Mouse (Mus musculus) heart, embryonic 14.5 days (tissue): ENCODE data around the gene Ncf2. TPM values are rescaled to one million over a fixed set of nuclear protein-coding genes. Genes with fewer than 3 reads are reported as not detected.

Source experiments
- ATAC-seq: fragments of 200-750 bp; cut with Nextera tagmentation; 2 replicates; pipeline ENCODE4 v1.8.0; 2017; ENCODE audit warnings: low read depth, moderate TSS enrichment; ENCODE audit not compliant: insufficient number of reproducible peaks, insufficient read depth, low FRiP score
- H3K27ac ChIP-seq, 2 experiments: fragments of 200-500 bp in 1 of 2; fragments of 300-500 bp in 1 of 2; sonication (generic) in 1 of 2; replicated peaks in 1 of 2; 2 replicates each; pipeline ENCODE4 v1.5.1; 2012 to 2014; ENCODE audit warnings: low read depth in 2 of 2, low read length in 2 of 2, control low read depth in 1 of 2, mild to moderate bottlenecking in 1 of 2, mixed read lengths in 1 of 2; ENCODE audit not compliant: control insufficient read depth in 1 of 2, insufficient read depth in 1 of 2
- H3K27me3 ChIP-seq: fragments of 300-500 bp; sonication (generic); 2 replicates; pipeline ENCODE4 v1.6.1; 2014; ENCODE audit warnings: mild to moderate bottlenecking, low read length, control low read depth; ENCODE audit not compliant: control insufficient read depth, insufficient read depth
- H3K36me3 ChIP-seq: fragments of 300-500 bp; sonication (generic); 2 replicates; pipeline ENCODE4 v1.6.1; 2014; ENCODE audit warnings: mild to moderate bottlenecking, control low read depth, low read length, mixed read lengths; ENCODE audit not compliant: control insufficient read depth, insufficient read depth
- H3K4me1 ChIP-seq, 2 experiments: fragments of 200-500 bp in 1 of 2; fragments of 300-500 bp in 1 of 2; sonication (generic) in 1 of 2; 2 replicates each; pipeline ENCODE4 v1.6.1; 2012 to 2014; ENCODE audit warnings: low read length in 2 of 2, control low read depth in 1 of 2, mixed read lengths in 1 of 2; ENCODE audit not compliant: control insufficient read depth in 2 of 2, insufficient read depth in 2 of 2
- H3K4me2 ChIP-seq: fragments of 300-500 bp; sonication (generic); 2 replicates; pipeline ENCODE4 v1.6.1; 2014; ENCODE audit warnings: mild to moderate bottlenecking, low read length
- H3K4me3 ChIP-seq, 2 experiments: fragments of 200-500 bp in 1 of 2; fragments of 300-500 bp in 1 of 2; sonication (generic) in 1 of 2; 2 replicates each; pipeline ENCODE4 v1.5.1; 2012 to 2014; ENCODE audit warnings: low read length in 2 of 2, mild to moderate bottlenecking in 2 of 2, control low read depth in 1 of 2, low read depth in 1 of 2, moderate library complexity in 1 of 2; ENCODE audit not compliant: control insufficient read depth in 1 of 2, insufficient read depth in 1 of 2
- H3K9ac ChIP-seq: fragments of 300-500 bp; sonication (generic); 2 replicates; pipeline ENCODE4 v1.6.1; 2014; ENCODE audit warnings: mild to moderate bottlenecking, low read length
- H3K9me3 ChIP-seq: fragments of 300-500 bp; sonication (generic); 2 replicates; pipeline ENCODE4 v1.6.1; 2016; ENCODE audit warnings: low read length, control low read depth; ENCODE audit not compliant: control insufficient read depth
- WGBS: fragments of 180-500 bp; shearing (Covaris S2); extraction: QIAGEN DNeasy Blood & Tissue Kit; methylation state at CpG from one replicate; pipeline ENCODE4 v1.1.7; 2014; 5-methylcytosine and 5-hydroxymethylcytosine counted together
- polyA plus RNA-seq: library from polyadenylated mRNA; unstranded; fragments of >200 nt; fragmentation: Nextera tagmentation; extraction: Ambion mirVana; gene quantifications from 2 replicates; pipeline ENCODE4 v1.2.1, GENCODE M21; 2014

Ncf2 gene
- polyA plus RNA-seq, 1 experiment from 2014 or later = 3.1 TPM

- Histone ChIP-seq H3K4me1 (no peaks in the 10 kb centered on the region), H3K36me3 (peaks cover 71% of the 10 kb centered on the region), H3K4me3 (no peak overlapping the region), H3K4me2 (no peak overlapping the region), H3K27me3 (no peaks in the 10 kb centered on the region), H3K27ac (no peak overlapping the region), H3K9me3 (no peaks in the 10 kb centered on the region), H3K9ac (no peak overlapping the region)
- 86% methylated on average over 11 of the region's 11 CpGs for WGBS
- ATAC-seq = no peak
Measured at GRCm38 (mm10) chr1:152838026-152838702, 38.2 kb downstream of the Ncf2 start.

- H3K9ac ChIP-seq = no peak overlapping the region
- no peak overlapping the region for H3K27ac ChIP-seq
- no peak for ATAC-seq
- H3K9me3 ChIP-seq = no peaks in the 10 kb centered on the region
- H3K36me3 ChIP-seq = peaks cover 78% of the 10 kb centered on the region
- no peaks in the 10 kb centered on the region for H3K4me1 ChIP-seq
- no peak overlapping the region for H3K4me2 ChIP-seq
- 83% methylated on average over 12 of the region's 12 CpGs for WGBS
- no peak overlapping the region for H3K4me3 ChIP-seq
- H3K27me3 ChIP-seq = no peaks in the 10 kb centered on the region
Measured at GRCm38 (mm10) chr1:152838841-152839240, 38.8 kb downstream of the Ncf2 start.

- ATAC-seq = no peak
- H3K4me3 ChIP-seq = no peak overlapping the region
- no peak overlapping the region for H3K4me2 ChIP-seq
- peaks cover 93% of the 10 kb centered on the region for H3K36me3 ChIP-seq
- H3K4me1 ChIP-seq = peaks cover 0 to 2% of the 10 kb centered on the region in 2 experiments; a peak in 2 of 4 replicates
- H3K27ac ChIP-seq = no peak overlapping the region
- 91% methylated on average over 3 of the region's 3 CpGs for WGBS
- no peaks in the 10 kb centered on the region for H3K9me3 ChIP-seq
- no peaks in the 10 kb centered on the region for H3K27me3 ChIP-seq
- no peak overlapping the region for H3K9ac ChIP-seq
Measured at GRCm38 (mm10) chr1:152840343-152840742, 40.3 kb downstream of the Ncf2 start.

GRCm38 (mm10) chr1:152841057-152841456 is 41.1 kb downstream of the Ncf2 start:
- 88% methylated on average over 2 of the region's 2 CpGs for WGBS
- no peak overlapping the region for H3K27ac ChIP-seq
- H3K4me1 ChIP-seq = peaks cover 0 to 2% of the 10 kb centered on the region in 2 experiments; a peak in 2 of 4 replicates
- no peaks in the 10 kb centered on the region for H3K27me3 ChIP-seq
- no peaks in the 10 kb centered on the region for H3K9me3 ChIP-seq
- H3K4me2 ChIP-seq = no peak overlapping the region
- no peak overlapping the region for H3K9ac ChIP-seq
- H3K36me3 ChIP-seq = peaks cover 97% of the 10 kb centered on the region
- no peak overlapping the region for H3K4me3 ChIP-seq
- no peak for ATAC-seq

GRCm38 (mm10) chr1:152844634-152845033 is 44.6 kb downstream of the Ncf2 start:
- Histone ChIP-seq H3K9ac (no peak overlapping the region), H3K27me3 (no peaks in the 10 kb centered on the region), H3K4me2 (no peak overlapping the region), H3K9me3 (no peaks in the 10 kb centered on the region), H3K36me3 (peaks cover 98% of the 10 kb centered on the region), H3K27ac (no peak overlapping the region), H3K4me3 (no peak overlapping the region), H3K4me1 (peaks cover 0 to 2% of the 10 kb centered on the region in 2 experiments; a peak in 2 of 4 replicates)
- ATAC-seq = no peak
- 84% methylated on average over 1 of the region's 1 CpGs for WGBS

GRCm38 (mm10) chr1:152845211-152845730 is 45.3 kb downstream of the Ncf2 start:
- Histone ChIP-seq H3K27ac (no peak overlapping the region), H3K9ac (no peak overlapping the region), H3K9me3 (no peaks in the 10 kb centered on the region), H3K4me2 (no peak overlapping the region), H3K4me3 (no peak overlapping the region), H3K36me3 (peaks cover 94% of the 10 kb centered on the region), H3K4me1 (peaks cover 0 to 2% of the 10 kb centered on the region in 2 experiments; a peak in 2 of 4 replicates), H3K27me3 (no peaks in the 10 kb centered on the region)
- WGBS = 72% methylated on average over 3 of the region's 3 CpGs
- ATAC-seq = no peak; the same call in 1 of the 2 replicates

- Histone ChIP-seq H3K4me1 (peaks cover 0 to 2% of the 10 kb centered on the region in 2 experiments; a peak in 2 of 4 replicates), H3K36me3 (peaks cover 95% of the 10 kb centered on the region), H3K27me3 (no peaks in the 10 kb centered on the region), H3K27ac (no peak overlapping the region), H3K9ac (no peak overlapping the region), H3K4me2 (no peak overlapping the region), H3K4me3 (no peak overlapping the region), H3K9me3 (no peaks in the 10 kb centered on the region)
- 94% methylated on average over 2 of the region's 2 CpGs for WGBS
- no peak for ATAC-seq
Measured at GRCm38 (mm10) chr1:152846856-152847255, 46.9 kb downstream of the Ncf2 start.
